Mouse (Mus musculus) layer of hippocampus, postnatal 14 days (tissue): ENCODE data around the gene Mad2l1bp. TPM values are rescaled to one million over a fixed set of nuclear protein-coding genes. Genes with fewer than 3 reads are reported as not detected.

ENCODE experiments used
- DNase-seq, 2 experiments: peaks; one replicate each; pipeline ENCODE4 v3.0.0; 2021 to 2022; ENCODE audit warnings: low spot score in 2 of 2, mixed read lengths in 1 of 2
- long read RNA-seq, 2 experiments: library from polyadenylated mRNA; stranded (forward); transcript quantifications; one replicate each; pipeline ENCODE4 v2.0.0; 2021
- total RNA-seq, 2 experiments: library from RNA; stranded (reverse); gene quantifications; 2 replicates each; pipeline ENCODE4 v1.2.3; 2021

The Mad2l1bp gene
- total RNA-seq, result 10 to 100 TPM in 1 of 2 experiments, 1 to 10 TPM in 1; 9.0 to 11.3 TPM
- long read RNA-seq, experiment 1, transcript Mad2l1bp-201 (3 exons, 1,272 nt), result major isoform, 8 of 10 reads
- long read RNA-seq, experiment 1, partial matches to known transcripts, result 1 of 10 reads
- long read RNA-seq, experiment 1, other reads (novel, unspliced or antisense), result 1 of 10 reads
- long read RNA-seq, experiment 2, transcript Mad2l1bp-201 (3 exons, 1,272 nt), result major isoform, 16 of 16 reads
- long read RNA-seq, experiment 2, partial matches to known transcripts, result 0 of 16 reads
- long read RNA-seq, experiment 2, other reads (novel, unspliced or antisense), result 0 of 16 reads

DNA sequence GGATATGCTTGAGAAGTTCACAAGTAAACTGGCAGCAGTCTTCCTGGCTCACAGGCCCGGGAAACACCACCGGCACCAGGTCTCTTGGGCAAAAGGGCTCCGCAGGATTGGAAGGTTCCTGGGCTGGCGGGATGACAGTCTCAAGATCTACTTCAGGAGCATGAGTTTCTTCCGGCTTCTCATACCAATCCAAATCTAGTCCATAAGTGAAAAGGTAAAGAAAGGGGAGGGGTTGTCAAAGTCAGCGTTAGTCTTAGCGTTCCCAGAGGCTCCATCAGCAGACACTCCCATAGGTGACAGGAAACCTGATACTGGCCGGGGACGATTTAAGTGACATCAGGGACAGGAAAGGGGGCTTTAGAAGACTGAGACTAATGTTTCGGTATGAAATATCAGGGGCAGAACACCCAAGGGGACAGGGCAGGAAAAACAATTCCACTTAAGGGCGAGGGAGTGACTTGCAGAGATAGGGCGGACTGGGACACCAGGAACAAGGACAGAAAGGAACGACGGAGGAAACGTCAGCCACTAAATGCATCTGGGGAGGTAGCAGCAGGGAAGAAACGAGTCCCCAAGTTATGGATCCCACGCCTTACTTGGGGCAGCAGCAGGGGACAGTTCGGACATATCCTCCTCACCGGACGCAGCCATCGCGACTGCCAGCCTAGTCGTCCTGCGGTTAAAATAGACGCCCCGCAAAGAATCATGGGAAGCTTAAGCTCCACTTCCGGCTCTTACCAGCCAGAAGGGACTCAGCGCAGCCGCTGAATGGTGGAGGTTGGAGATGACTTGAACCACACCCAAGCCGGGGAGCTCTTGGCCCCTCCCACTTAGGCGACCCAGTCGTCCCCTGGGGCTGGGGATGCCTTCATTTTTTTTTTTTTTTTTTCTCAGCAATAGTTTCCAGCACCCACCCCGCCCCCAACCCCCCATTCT, at the start of gene Mad2l1bp:
TSS of gene Mad2l1bp (minus strand) at position 707 of the 936 bp plus-strand sequence.
- DNase-seq, result peak; percentile 71 to 87

DNA sequence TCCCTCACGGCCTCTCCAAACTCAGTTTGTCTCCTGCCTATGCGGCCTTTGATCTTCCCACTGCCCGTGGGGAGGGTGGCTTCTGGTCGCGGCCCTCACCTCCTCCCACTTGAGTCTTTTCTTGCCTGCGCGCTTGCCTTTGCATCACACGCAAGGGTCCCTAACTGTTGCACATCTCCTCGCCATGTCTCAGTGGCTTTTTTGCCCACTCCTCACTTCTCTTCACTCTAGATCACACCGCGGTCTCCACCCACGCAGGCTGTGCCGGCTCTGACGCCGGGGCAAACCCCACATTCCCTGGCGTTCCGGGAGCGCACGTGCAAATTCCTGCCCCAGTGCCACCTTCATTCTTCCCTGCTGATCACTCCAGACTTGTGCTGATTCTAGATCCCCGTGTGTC, 49.7 kb upstream of the Mad2l1bp start:
- no peak for DNase-seq

DNA sequence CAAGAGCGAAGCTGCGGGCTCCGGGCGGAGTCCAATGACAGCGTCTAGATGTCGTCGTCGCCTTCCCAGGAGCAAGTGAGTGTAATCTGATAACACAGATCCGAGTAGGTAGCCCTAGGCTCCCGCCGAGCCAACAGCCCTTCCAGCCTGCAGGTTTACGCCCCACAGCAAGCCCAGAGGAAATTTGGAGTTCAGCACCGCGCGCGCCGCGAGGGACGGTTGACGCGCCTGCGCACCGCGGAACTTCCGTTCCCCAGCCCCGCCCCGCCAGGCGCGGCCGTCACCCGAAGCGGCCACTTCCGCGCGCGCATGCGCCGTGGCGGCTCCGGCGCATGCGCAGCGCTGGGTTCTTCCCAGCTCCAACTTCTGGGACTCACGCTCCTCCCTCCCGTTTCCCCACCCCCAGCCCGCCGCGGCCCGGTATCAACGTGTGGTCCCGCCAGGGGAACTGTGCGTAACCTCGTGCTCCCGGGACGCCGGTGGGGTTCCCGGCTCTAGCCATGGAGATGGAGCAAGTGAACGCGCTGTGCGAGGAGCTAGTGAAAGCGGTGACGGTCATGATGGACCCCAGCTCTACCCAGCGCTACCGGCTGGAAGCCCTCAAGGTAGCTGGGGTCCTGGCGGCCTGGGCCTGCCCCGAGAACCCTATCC, 49.2 kb upstream of the Mad2l1bp start, which contains the start of the genes Polh and Xpo5:
TSS of gene Polh (minus strand) at position 225 of the 651 bp plus-strand sequence.
TSS of gene Xpo5 (plus strand) at position 362 of the 651 bp plus-strand sequence.
- DNase-seq, result peak; percentile 91 to 95

DNA sequence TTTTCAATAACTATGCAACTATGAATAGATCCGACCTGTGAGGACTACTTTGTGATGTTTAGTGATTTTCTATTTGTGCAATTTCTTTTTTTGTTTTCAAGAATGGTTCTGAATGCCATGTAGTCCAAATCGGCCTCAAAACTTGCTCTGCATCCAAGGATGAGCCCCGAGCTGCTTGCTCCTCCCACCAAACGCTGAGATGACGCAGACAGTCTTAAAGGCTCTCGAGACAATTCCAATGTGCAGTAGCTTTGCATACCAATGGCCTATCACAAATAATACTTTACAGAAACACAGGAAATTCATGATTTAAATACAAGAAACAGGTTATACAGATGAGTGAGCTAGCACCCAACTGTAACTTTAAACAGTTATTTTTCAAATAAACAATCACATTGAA, 47.8 kb upstream of the Mad2l1bp start:
- no peak for DNase-seq

DNA sequence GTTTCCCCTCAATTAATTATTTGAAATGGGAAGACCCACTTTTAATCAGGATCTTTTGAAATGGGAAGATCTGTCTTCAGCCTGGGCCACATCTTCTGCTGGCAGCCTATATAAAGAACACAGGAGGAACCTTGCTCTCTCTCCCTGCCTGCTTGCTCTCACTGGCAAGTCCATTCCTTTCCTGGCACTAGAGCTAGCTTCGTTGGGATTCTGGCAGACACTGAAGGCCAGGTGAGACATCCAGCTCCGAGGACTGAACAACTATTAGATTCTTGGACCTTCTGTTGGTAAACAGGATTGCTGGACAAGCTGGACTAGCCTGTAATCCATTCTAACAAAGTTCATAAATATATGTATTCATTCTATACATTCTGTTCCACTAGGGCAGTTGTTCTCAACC, 35.5 kb upstream of the Mad2l1bp start:
- DNase-seq, result no peak

DNA sequence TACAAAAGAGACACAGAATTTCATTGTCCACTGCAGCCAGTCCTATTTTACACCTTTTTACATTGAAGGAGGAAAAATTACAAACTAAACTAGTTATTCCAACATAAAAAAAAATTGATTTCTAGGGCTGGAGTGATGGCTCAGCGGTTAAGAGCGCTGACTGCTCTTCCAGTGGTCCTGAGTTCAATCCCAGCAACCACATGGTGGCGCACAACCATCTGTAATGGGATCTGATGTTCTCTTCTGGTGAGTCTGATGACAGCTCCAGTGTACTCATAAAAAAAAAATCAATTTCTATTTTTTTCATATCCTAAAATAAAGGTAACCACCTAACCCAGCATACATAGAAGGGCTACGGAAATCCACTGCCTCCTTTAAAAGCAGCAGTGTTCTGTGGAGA, 28.9 kb upstream of the Mad2l1bp start:
- no peak for DNase-seq

DNA sequence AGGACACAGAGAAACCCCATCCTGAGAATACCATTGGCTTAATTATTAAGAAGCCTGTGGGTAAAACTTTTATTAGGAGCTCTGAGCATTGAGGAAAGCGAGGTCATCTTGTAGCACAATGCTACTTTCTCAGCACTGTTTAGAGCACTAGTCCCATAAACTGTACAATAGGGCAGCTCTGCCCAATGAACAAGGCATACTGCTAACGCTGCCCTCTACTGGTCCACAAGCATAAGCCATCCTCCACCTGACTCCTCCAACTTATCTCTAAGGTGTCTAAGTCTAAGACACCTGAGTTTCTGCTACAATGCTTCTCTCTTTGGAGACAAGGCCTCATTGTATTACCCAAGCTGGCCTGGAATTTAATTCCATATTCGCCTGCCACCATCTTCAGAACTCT, 17.2 kb upstream of the Mad2l1bp start:
- DNase-seq, result no peak

DNA sequence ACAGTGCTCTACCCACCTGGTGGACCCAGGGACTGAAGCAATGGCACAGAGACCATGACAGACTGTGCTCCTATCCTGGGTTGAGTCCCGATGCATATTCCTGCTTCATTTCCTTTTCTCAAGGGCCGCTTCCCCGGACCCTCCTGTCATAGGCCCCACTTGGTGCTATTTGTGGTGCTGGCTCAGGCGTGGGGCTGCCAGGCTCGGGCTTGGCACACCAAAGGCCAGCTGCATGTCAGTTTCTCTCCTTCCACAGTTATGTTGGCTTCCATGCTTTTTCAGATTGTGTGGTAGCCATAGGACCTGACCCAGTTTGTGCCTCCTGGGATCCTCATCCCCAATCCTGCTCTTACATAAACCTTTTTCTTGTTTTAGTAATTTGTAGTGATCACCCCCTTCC, 15.4 kb upstream of the Mad2l1bp start:
- DNase-seq, result no peak

DNA sequence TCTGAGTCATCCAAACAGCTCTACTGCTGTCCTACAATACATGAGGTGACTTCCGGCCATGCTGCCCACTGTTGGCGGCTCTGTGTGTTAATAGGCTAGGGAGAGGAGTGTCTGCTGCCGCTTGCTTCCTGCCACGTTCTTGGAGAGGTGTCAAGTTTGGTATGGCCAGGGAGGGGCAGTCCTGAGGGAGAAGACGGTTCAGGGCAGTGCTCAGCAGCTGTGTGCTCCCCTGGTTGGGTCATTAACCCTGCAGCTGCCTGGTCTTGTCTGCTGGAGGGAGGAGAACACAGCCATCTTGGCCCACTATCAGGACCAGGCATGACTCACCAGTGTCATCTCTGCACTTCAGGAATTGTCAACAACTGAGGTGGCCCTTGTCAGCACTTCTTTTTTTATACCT, 15.0 kb upstream of the Mad2l1bp start:
- no peak for DNase-seq

DNA sequence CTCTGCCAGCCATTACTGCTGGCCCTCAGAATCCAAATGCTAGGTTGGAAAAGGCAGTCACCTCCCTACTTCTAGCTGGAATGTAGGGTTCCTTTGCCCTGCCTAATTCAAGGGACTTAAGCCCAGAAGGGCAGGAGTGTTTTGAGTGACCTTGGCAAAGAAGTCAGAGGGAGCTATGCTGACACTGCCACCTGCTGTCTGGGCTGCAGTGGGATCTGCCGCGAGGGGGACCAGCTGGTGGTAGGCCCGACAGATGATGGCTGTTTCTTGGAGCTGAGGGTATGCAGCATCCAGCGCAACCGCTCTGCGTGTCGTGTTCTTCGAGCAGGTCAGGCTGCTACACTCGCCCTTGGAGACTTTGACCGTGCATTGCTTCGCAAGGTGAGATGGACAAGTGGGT, 13.7 kb upstream of the Mad2l1bp start:
- DNase-seq, result no peak

DNA sequence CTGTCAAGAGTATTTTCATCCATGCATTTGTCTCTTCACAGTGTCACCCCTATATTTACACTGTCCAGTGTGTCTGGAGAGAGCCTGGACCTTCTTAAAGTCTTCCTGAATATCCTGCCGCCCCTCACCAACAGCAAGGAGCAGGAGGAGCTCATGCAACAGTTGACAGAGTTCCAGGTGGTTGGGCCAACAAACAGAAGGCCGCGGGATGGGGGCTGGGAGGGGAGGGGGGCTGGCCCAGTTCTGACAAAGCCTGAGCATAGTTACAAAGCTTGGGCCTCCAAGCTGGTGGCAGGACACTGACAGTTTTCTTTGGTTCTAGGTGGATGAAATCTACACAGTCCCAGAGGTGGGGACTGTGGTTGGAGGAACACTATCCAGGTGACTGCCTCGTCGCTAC, 12.9 kb upstream of the Mad2l1bp start:
- DNase-seq, result no peak

DNA sequence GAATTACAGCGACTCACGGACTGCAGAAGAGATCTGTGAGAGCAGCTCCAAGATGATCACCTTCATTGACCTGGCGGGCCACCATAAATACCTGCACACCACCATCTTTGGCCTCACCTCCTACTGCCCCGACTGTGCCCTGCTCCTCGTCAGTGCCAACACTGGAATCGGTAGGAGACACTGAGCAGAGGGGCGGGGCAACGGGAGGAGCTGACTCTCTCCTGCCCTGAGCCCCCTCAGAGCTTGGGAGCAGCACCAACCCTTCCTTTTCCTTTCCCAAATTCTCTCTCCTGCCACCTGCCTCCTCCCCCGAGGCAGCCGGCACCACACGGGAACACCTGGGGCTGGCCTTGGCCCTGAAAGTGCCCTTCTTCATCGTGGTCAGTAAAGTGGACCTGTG, 12.1 kb upstream of the Mad2l1bp start:
- no peak for DNase-seq

DNA sequence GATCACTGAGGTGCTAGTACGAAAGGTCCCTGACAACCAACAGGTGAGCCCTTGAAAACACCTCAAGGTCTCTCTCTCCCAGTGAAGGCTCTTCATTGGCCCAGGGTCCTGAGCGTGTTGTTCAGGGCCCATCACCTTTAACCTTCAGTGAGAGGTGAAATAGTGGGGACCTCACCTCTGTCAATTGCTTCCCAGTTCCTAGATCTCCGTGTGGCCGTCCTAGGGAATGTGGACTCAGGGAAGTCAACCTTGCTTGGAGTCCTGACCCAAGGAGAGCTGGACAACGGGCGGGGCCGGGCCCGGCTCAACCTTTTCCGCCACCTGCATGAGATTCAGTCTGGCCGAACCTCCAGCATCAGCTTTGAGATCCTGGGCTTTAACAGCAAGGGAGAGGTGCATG, 11.4 kb upstream of the Mad2l1bp start:
- DNase-seq, result no peak

DNA sequence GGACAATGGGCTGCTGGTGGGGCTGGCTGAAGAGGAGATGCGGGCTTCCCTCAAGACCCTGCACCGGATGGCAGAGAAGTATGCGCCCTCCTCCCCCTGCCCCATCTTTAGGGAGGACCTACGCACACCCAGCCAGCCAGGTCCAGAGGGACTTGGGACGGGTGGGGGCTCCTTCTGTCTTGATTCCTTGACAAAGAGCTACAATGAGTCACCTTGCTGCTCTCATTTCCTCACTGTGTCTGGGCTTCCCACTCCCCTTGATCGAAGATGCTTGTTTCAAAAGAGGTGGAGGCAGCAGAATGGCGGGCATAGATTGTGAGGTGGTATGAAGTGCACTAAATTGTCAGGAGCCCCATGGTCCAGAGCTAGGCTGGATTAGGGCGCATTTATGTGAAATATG, 10.9 kb upstream of the Mad2l1bp start:
- no peak for DNase-seq

DNA sequence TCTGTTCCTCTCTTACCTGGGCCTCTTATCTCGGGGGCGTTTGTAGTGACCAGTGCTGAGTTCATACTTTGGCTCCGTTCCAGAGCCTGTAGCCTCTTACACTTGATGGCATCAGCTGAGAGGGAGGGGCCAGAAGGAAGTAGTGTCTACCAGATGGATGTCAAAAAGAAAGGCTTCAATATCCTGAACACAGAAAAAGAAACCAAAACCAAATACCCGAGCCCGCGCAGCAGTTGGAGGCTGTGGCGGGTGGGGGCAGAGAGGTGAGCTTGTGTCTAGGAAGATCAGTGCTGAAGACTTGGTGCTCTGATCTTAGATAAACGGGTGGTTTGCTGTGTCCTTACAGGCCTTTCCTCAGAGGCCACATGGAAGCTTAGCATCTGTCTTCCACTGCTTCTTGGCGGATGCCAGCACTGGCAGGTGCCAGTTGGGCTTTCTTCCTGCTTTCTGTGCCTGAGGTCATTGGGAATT, 9.6 kb upstream of the Mad2l1bp start:
- DNase-seq, result no peak

DNA sequence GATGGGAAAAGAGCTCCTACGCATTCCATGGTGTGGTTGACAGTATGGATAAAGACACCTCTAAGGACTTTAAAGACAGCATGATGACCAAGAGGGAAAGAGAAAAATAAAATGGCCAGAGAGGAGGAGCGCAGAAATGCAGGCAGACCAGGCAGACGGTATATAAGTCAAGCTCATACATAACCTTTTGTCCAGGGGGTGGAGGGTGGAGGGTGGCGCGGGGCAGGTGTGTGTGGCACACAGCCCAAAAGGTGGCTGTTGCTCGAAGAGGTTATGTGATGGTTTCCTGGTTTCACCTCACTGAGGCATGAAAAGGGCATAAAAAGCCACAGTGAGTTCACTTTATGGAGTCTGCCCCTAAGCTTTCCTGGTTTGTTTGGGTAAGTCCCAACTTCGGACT, 9.2 kb upstream of the Mad2l1bp start:
- DNase-seq, result no peak

DNA sequence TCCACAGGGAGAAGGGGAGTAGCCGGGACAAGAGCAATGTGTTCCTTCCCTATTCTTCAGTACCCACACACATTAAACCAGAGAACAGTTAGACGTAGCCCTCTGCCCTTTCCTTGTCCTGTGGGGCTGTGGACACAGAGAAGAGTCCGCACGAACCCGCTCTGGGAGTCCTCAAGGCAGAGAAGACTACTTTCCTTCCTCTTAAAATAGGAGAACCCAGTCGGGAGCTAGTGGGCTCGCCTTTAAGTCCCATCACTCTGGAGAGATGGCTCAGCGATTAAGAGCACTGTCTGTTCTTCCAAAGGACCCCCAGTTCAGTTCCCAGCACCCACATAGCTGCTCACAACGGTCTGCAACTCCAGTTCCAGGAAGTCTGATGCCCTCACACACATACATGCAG, 8.4 kb upstream of the Mad2l1bp start:
- no peak for DNase-seq

DNA sequence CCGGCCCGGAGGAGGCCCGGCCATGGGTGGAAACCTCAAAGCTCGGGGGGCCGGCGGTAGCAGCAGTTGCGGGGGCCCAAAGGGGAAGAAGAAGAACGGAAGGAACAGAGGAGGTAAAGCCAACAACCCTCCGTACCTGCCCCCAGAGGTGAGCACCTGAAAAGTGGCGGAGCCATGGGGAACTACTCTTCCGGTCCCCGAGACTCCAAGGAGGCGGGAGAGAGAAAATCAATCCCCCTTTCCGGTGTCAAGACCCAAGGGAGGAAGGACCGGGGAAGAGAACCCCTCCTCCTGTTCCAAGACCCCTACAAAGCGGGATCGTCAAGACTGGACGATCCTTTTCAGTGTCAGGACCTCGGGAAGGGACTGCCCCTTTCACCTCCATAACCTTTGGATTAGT, 7.8 kb upstream of the Mad2l1bp start:
- no peak for DNase-seq

DNA sequence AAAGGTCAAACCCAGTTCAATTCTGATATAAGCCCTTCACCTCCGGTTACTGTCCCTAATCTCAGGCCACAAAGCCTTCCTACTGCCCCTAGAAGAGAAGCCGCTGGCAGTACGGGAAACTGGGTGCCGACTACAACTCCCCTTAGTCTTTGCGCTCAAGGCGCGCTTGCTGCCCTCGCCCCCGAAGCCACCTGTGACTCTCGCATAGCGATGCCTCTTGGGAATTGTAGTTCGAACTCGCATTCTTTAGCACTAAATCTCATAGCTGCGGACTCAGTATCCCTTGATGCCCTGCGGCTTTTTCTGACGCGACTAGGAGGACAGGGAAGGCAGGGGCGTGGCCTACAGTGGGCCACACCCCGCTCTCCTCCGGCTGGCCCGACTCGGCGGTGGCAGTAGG, 7.3 kb upstream of the Mad2l1bp start, which contains the start of gene Gtpbp2:
TSS of gene Gtpbp2 (plus strand) at position 347 of the 400 bp plus-strand sequence.
- peak; percentile 90 to 99 for DNase-seq

DNA sequence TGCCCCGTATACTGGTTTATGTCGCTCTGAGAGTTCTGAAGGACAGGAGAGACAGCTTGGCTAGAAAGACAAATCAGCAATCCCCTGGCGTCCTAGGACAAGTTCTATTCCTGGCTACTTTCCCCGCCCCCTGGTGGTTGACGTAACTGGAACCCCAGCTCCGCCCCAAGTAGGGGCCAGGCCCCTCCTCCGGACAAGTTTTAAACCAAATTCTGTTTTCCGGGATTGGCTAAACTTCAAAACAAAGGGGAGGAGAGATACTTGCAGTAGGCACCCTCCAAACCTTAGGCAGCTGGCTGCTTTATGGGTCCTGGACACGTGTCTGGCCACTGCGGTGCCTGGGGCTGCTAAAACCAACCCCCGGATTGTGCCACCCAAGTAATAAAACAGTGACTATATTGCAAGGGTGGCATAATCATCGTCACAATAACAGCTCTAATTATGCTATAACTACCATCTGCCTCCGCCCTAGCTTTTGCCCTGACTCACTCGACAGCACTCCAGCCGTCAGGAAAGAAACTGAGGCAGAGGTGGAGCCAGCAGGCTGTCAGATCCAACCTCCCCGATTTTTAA, 6.8 kb upstream of the Mad2l1bp start:
- DNase-seq, result peak; percentile 82 to 93

DNA sequence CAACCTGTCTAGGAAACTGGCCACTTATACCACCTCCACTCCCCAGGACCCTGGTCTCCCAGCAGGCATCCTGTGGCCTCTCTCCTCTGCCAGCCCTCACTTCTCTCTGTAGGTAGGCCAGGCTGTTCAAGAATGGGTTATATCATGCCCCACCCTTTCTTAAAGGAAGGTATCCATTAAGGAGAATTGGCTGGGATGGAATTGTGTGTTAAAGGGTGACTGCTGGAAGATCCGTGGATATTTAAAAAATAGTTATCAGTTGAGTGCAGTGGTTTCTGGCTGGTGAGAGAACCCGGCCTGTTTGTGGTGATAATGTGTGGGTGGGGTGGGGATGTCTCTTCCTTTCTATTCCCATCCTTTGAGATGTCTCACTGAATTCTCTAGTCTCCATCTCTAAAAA, 5.9 kb upstream of the Mad2l1bp start:
- DNase-seq, result no peak
